Mouse (Mus musculus): Measurements from ENCODE around the gene Ess2. TPM values are rescaled to one million over a fixed set of nuclear protein-coding genes. Genes with fewer than 3 reads are reported as not detected.
"Not testable (repeated sequence)": the region's sequence is repeated elsewhere in the genome, so short reads cannot be mapped to it uniquely, and the experiment has no call there.

Ess2 gene
- total RNA-seq (2017): 31.2 and 35.3 TPM in 2 replicates

DNA sequence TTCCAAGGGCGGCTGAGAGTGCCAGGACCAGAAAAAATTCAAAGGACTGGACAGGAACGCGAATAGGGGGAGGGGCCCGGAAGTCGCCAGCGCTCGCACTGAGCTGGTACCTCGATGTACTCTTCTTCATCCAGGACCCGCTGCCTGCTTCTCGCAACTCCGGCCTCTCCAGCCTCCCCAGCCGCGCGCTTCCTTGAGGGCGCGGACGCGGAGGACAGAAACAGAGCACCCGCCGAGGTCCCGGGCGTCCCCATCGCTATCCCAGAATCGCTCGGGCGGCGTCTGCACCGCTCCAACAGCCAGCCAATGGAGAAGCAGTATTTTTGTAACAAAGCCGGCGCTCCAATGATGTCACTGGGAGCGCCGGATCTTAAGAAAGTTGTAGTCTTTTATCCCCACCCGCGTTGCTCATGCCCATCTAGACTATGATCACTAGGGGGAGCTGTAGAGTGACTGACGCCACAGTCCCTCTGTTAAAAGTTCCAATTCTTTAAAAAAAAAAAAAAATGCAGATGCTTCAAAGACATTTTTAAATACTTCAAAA is at the start of gene Ess2:
Ess2 (minus strand) TSS at position 297 of the 544 bp plus-strand sequence.
- peak; percentile 95 to 98 for ATAC-seq (replicated peaks in 1 of 2; ENCODE audit: insufficient read depth in 1 of 2, low FRiP score in 2 of 2, low TSS enrichment in 1 of 2, low read depth in 1 of 2, poor library complexity in 2 of 2, severe bottlenecking in 2 of 2)

- ATAC-seq (replicated peaks in 1 of 2; ENCODE audit: insufficient read depth in 1 of 2, low FRiP score in 2 of 2, low TSS enrichment in 1 of 2, low read depth in 1 of 2, poor library complexity in 2 of 2, severe bottlenecking in 2 of 2): not testable (repeated sequence)
Measured at GRCm38 (mm10) chr16:17956052-17956638, 45.0 kb upstream of the Ess2 start.

DNA sequence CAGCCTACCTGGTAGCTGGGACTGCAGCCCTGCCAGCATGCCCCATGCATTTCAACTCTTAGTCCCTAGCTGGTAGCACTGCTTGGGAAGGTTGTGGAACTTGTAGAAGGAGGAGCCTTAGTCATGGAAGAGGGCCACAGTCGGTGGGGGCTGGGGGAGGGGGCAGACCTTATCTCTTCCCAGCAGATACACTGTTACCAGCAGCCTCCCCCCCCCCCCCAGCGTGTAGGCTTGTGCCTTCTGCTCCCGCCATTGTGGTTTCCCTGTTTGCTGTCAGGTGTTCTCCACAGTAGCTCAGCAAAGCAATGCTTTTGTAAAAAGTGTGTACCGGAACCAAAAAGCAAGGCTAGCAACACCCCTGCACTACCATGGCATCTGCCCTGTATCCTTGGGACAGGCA is 40.5 kb upstream of the Ess2 start:
- no peak for ATAC-seq (replicated peaks in 1 of 2; ENCODE audit: insufficient read depth in 1 of 2, low FRiP score in 2 of 2, low TSS enrichment in 1 of 2, low read depth in 1 of 2, poor library complexity in 2 of 2, severe bottlenecking in 2 of 2)

- no peak for ATAC-seq (replicated peaks in 1 of 2; ENCODE audit: insufficient read depth in 1 of 2, low FRiP score in 2 of 2, low TSS enrichment in 1 of 2, low read depth in 1 of 2, poor library complexity in 2 of 2, severe bottlenecking in 2 of 2)
Measured at GRCm38 (mm10) chr16:17950068-17950467, 38.9 kb upstream of the Ess2 start.

DNA sequence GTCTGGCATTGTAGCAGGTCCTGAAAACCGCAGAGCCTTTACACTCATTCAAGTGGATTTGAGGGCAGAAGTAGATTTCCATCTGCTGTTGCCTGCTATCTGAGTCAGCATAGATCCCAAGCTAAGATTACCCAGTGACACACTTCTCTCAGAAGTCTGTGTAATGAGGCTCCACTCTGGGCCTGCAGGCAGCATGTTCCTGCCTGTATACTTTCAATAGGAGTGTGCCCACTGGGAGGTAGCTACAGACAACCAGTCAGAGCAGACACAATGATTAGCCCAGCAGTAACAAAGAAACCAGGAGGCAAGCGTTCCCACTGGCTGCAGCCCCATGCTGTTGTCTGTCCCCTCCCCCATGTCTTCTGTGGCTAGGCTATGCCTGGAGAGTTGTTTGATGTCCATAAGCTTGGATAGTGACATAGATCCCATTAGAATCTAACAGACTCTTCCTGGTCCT is 38.3 kb upstream of the Ess2 start:
- no peak for ATAC-seq (replicated peaks in 1 of 2; ENCODE audit: insufficient read depth in 1 of 2, low FRiP score in 2 of 2, low TSS enrichment in 1 of 2, low read depth in 1 of 2, poor library complexity in 2 of 2, severe bottlenecking in 2 of 2)

- no peak for ATAC-seq (replicated peaks in 1 of 2; ENCODE audit: insufficient read depth in 1 of 2, low FRiP score in 2 of 2, low TSS enrichment in 1 of 2, low read depth in 1 of 2, poor library complexity in 2 of 2, severe bottlenecking in 2 of 2)
Measured at GRCm38 (mm10) chr16:17945081-17945831, 34.1 kb upstream of the Ess2 start.

DNA sequence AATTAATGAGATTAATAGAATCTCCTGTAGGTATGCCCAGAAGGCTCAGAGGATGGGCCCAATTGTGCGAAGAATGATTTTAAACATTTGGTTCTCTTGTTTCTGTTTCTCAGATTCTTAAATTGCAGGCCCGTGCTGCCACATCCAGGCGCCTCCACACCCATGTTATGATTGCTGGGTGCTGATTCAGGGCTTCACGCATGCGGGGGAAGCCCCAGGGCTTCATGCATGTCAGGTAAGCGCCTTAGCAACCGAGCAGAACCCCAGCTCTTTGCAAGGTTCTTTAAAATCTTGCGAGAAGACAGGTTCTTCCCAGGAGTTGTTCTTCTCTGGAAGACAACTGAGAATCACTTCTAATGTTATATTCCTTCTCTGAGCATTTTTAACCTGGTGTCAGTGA is 32.3 kb upstream of the Ess2 start:
- no peak for ATAC-seq (replicated peaks in 1 of 2; ENCODE audit: insufficient read depth in 1 of 2, low FRiP score in 2 of 2, low TSS enrichment in 1 of 2, low read depth in 1 of 2, poor library complexity in 2 of 2, severe bottlenecking in 2 of 2)

DNA sequence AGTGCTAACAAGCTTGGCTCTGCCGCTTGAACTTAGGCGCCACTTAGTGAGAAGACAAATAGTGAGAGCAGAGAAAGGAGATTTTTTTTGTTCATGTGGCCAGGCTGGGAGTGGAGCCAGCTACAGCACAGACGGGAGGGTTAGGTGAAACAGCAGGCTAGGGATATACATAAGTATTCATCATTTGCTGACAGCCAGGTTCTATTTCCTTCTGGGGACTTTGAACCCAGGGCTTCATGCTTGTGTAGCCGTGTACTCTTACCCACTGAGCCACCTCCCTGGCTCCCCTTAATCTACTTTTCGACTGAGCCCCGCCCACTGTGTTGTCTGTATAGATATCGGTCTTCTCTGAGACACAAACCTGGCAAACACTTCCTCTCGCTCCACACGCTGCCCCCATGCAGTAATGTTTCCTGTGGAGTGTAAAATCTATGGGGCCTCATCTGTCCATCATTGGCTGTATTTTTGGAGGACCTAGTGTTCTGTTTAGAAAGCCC is 28.2 kb upstream of the Ess2 start:
- peak; percentile 19 to 53; a peak in 3 of 4 replicates for ATAC-seq (replicated peaks in 1 of 2; ENCODE audit: insufficient read depth in 1 of 2, low FRiP score in 2 of 2, low TSS enrichment in 1 of 2, low read depth in 1 of 2, poor library complexity in 2 of 2, severe bottlenecking in 2 of 2)

- peak; percentile 89 to 95 for ATAC-seq (replicated peaks in 1 of 2; ENCODE audit: insufficient read depth in 1 of 2, low FRiP score in 2 of 2, low TSS enrichment in 1 of 2, low read depth in 1 of 2, poor library complexity in 2 of 2, severe bottlenecking in 2 of 2)
Measured at GRCm38 (mm10) chr16:17938821-17939220, 27.7 kb upstream of the Ess2 start.

- no peak for ATAC-seq (replicated peaks in 1 of 2; ENCODE audit: insufficient read depth in 1 of 2, low FRiP score in 2 of 2, low TSS enrichment in 1 of 2, low read depth in 1 of 2, poor library complexity in 2 of 2, severe bottlenecking in 2 of 2)
Measured at GRCm38 (mm10) chr16:17938187-17938586, 27.0 kb upstream of the Ess2 start.

DNA sequence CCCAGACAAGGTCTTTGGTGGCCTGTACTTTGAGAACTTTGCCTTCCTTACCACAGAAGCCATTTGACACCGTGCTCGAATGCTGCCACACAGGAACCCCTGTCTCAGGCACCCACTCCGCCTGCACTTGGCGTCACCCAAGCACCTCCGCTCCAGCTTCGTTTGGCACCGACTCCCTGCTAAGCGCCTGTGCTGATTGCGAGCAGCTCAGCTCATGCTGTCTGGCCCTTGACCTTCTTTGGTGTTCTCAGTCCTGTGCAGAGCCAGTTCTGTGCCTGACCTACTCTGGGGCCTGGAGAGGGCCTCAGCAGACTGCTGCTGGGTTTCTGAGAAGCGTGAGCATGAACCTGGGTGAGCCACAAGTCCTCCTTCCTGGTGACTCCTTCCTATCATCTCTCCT is 25.6 kb upstream of the Ess2 start:
- ATAC-seq (replicated peaks in 1 of 2; ENCODE audit: insufficient read depth in 1 of 2, low FRiP score in 2 of 2, low TSS enrichment in 1 of 2, low read depth in 1 of 2, poor library complexity in 2 of 2, severe bottlenecking in 2 of 2): no peak

DNA sequence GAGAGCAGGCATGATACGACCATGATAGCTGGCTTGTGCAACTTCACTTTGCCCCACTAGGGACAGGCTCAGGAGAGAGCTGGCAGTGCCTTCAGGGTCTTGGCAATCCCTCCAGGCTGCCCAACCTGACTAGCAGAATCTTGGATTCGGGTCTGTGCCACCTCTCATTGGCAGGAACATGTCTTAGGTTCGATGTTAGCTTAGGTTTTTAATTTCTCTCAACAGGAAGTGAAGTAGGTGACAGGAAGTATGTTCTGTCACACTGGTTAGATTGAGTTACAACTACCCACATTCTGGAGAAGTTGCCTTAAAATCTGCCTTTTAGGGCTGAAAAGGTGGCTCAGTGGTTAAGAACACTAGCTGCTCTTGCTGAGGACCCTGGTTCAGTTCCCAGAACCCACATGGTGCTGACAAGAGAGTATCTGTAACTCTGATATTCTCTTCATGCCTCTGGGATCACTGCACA is 23.3 kb upstream of the Ess2 start:
- 0 out of 4 replicates have a peak, but pooled peaks have one; percentile 13 to 44 for ATAC-seq (replicated peaks in 1 of 2; ENCODE audit: insufficient read depth in 1 of 2, low FRiP score in 2 of 2, low TSS enrichment in 1 of 2, low read depth in 1 of 2, poor library complexity in 2 of 2, severe bottlenecking in 2 of 2)

GRCm38 (mm10) chr16:17933594-17934444 is 22.7 kb upstream of the Ess2 start:
- no peak for ATAC-seq (replicated peaks in 1 of 2; ENCODE audit: insufficient read depth in 1 of 2, low FRiP score in 2 of 2, low TSS enrichment in 1 of 2, low read depth in 1 of 2, poor library complexity in 2 of 2, severe bottlenecking in 2 of 2)

GRCm38 (mm10) chr16:17931906-17932460 is 20.8 kb upstream of the Ess2 start:
- no peak for ATAC-seq (replicated peaks in 1 of 2; ENCODE audit: insufficient read depth in 1 of 2, low FRiP score in 2 of 2, low TSS enrichment in 1 of 2, low read depth in 1 of 2, poor library complexity in 2 of 2, severe bottlenecking in 2 of 2)

GRCm38 (mm10) chr16:17929631-17930030 is 18.5 kb upstream of the Ess2 start:
- no peak for ATAC-seq (replicated peaks in 1 of 2; ENCODE audit: insufficient read depth in 1 of 2, low FRiP score in 2 of 2, low TSS enrichment in 1 of 2, low read depth in 1 of 2, poor library complexity in 2 of 2, severe bottlenecking in 2 of 2)

- no peak for ATAC-seq (replicated peaks in 1 of 2; ENCODE audit: insufficient read depth in 1 of 2, low FRiP score in 2 of 2, low TSS enrichment in 1 of 2, low read depth in 1 of 2, poor library complexity in 2 of 2, severe bottlenecking in 2 of 2)
Measured at GRCm38 (mm10) chr16:17929211-17929610, 18.1 kb upstream of the Ess2 start.

- peak; percentile 89 to 90 for ATAC-seq (replicated peaks in 1 of 2; ENCODE audit: insufficient read depth in 1 of 2, low FRiP score in 2 of 2, low TSS enrichment in 1 of 2, low read depth in 1 of 2, poor library complexity in 2 of 2, severe bottlenecking in 2 of 2)
Measured at GRCm38 (mm10) chr16:17928627-17929104, 17.5 kb upstream of the Ess2 start.

Measured in hematopoietic stem cell, adult 5-6 weeks (primary cell).